Mouse (Mus musculus) adipose tissue, adult 10 weeks (tissue): ENCODE data around the gene Ogn. TPM values are rescaled to one million over a fixed set of nuclear protein-coding genes. Genes with fewer than 3 reads are reported as not detected.

Experiments
- polyA plus RNA-seq: library from polyadenylated mRNA; stranded (reverse); fragments of 350-450 nt; fragmentation: Illumina TruSeq; extraction: RNeasy Lipid Tissue Mini Kit (QIAGEN cat#74804); gene quantifications from one replicate; pipeline ENCODE4 v1.2.3, GENCODE M21; 2014; ENCODE audit warnings: low read depth, low replicate concordance

Ogn gene
- polyA plus RNA-seq, result 116 TPM

DNA sequence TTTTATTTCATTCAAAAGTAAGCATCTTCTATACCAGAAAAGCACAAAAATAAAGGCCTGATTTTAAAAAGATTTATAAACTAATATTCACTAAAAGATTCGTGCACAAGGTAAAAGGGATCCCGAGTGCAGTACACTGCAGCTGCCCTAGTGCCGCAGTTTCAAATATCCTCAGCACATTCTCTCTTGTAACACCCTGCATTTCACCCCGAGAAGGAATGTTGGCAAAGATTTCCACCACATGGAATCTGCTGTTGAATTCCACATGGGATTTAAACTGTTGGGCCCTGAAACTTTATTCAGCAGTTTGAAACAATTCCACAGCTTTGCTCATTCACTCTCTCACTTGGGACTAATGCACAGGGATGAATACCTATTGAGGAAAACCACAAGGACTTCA, at the start of gene Ogn:
TSS of gene Ogn (plus strand) at position 333 of the 400 bp plus-strand sequence.

DNA sequence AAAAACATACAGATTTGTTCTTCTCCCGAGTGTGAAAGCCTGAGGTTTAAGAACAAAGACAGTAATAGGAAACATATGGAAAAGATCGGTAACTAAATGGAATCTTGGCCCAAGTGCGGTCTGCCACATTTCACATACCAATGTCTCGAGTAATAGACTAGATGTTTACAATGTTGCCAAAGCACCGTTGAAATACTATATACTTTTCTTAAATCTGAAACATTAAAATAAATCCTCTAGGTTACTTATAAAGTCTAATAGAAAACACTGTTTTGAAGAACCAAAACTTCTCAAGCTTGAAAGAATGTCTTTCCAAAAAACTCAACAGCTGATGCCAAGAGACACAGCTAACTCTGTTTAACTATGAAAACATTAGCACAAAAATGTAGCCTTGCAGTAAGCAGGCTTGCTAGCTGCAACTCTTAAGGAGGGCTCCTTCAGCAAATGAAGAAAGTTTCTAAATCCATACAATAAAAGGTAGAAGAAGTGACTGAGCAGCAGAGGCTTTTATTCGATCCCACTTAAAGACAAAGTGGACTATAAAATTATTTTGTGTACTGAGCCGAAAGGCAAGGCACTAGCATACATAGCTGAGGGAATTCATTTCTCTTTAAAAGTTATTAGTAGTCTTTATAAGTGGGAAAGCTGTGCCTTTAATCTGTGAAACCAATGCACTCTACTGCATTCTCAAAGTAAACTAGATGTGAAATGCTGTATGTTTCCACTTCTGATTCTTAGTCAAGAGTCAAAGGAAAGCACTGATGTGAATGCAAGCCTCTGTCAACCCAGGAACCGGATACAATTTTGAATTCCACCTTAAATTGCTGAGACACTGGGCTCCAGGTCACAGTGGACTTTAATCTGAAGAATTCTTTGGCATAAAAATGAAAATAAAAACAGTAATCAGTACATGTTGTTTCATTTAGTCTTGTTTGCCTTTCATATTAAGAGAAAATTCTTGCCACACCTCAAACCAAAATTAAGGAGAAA, 26.0 kb upstream of the Ogn start, which contains the start of gene Omd:
TSS of gene Omd (plus strand) at position 922 of the 990 bp plus-strand sequence.

DNA sequence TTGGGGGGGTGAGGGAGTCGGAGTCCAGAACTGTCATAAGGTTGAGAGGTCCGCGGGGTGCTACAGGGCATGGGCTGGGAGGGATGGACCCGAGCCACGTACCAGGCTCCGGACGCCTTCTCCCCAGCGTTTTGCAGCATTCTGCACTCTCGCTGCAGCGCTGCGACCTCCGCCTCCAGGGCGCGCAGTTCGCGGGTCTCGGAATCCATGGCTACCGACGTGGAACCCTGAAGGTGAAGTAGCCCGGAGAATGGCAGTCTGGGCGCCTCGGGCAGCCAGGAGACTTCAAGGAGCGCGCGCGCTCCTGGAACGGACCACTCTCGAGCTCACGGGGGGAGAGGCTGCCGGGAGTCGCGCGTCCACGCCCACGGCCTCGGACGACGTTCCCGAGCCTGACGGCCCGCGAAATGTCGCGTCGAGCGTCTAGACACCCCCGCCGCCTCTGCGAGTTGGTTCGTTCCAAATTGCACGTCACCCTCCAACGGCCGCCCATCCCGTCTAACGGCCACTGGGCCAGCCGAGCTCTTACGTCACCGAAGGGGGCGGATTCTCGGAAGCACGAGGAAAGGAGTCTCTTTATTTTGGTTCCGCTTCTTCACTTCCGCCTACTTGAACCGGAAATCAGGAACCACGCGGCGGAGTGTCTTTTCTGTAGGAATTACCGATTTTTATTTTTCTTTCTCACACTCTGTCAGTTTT, 44.8 kb downstream of the Ogn start, which contains the start of the genes Cenpp and Nol8:
TSS of gene Cenpp (minus strand) at position 305 of the 699 bp plus-strand sequence.
TSS of gene Nol8 (plus strand) at position 598 of the 699 bp plus-strand sequence.

Other genes with a start within 250 kb of the Ogn start
- 14.9 TPM for gene Ippk, start 186.8 kb upstream of the Ogn start, polyA plus RNA-seq
- gene Tes3-ps, start 114.7 kb upstream of the Ogn start, polyA plus RNA-seq, result 0.12 TPM
- 15.4 TPM for gene Ecm2, start 103.2 kb upstream of the Ogn start, polyA plus RNA-seq
- gene Aspn, start 63.6 kb upstream of the Ogn start, polyA plus RNA-seq, result 22.3 TPM
- 5.0 TPM for gene Omd, start 25.6 kb upstream of the Ogn start, polyA plus RNA-seq
- 2.1 TPM for gene Cenpp, start 44.7 kb downstream of the Ogn start, polyA plus RNA-seq
- gene Nol8, start 45.0 kb downstream of the Ogn start, polyA plus RNA-seq, result 10.6 TPM
- 22.6 TPM for gene Iars, start 74.1 kb downstream of the Ogn start, polyA plus RNA-seq
- gene Gm30302, start 191.0 kb downstream of the Ogn start, polyA plus RNA-seq, result 0.25 TPM